Mouse (Mus musculus) ovary, postnatal 14 days (tissue): ENCODE measurements at regions not wholly inside any gene's neighbourhood (a gene's known extent, or its start where the extent isn't known, plus 50 kb on each side); places are given as distances from the start of the nearest gene placed in this dataset.

Experiments
- DNase-seq: peaks from one replicate; pipeline ENCODE4 v3.0.0; 2022; ENCODE audit warnings: low spot score

GRCm38 (mm10) chr6:89006997-89007396, 104.9 kb downstream of the Tpra1 start:
- DNase-seq = no peak

DNA sequence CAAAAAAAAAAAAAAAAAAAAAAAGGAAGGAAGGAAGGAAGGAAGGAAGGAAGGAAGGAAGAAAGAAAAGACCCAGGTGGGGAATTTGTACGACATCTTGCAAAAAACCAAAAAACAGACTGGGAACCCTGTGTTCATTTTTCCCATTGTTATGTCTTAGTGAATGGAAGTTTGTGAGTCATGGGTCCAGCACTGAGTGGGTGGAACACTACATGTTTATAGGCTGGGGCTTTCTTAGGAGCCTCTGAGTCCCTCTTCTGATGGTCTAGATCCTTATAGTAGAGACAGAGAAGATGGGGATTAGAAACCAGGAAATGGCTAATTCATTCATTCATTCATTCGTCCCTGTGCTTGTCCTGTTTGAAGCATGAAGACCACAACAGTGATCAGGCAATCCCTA, 105.5 kb downstream of the Tpra1 start:
- DNase-seq = no peak

DNA sequence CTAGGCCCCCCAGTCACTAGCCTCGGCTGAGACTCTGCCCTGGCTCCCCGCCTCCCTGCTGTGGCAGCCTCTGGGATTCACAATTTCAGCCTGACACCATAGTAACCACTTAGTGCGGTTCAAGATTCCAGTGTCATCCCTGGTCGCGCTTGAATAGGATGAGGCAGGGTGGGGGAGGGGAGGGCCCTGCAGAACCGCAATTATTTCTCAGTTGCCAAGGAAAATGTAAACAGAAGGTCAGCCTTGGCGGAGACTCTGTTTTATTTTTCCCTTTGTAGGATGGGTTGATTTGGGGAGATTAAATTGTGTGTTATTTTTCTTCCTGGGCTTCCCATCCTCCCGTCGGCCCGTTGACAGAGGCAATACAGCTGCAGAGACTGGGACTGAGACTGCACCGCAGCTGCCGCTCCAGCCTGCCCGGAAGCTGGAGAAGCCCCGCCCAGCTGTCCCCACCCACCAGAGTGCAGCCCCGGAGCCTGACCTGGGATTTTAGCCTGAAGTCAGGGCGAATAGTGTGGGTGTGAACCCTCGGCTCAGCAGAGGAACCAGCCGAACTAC, 106.6 kb downstream of the Tpra1 start:
- peak; percentile 21 for DNase-seq

DNA sequence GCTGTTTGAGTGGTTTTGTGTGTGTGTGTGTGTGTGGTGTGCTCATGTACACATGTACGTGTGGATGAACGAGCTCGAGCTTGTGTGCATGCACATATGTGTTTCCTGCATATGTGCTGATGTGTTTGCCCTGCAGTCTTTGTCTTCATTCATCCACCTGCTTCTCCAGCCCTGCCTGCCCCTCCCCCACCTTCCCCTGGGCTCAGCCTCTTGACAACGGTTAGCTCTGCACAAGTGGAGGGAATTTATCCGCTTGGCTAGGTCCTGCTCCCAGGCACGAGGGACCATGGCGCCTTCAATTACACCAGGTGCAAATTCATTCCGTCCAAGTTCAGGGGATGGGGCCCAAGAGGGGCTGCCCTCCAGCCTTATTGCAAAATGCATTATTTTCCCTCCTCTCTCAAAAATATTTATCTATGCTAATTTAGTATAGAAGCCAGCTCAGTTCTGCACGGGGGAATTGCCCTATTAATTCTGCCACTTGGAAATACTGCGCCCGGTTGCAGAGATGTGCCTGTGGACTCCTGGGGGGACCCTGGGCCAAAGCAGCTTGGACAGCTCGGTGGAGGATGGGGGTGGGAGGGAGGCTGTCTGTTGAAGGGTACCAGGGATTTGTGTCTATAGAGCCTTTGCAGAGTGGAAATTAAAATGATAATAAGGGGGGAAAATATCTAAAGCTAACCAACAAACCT, 111.1 kb downstream of the Tpra1 start:
- no peak for DNase-seq

DNA sequence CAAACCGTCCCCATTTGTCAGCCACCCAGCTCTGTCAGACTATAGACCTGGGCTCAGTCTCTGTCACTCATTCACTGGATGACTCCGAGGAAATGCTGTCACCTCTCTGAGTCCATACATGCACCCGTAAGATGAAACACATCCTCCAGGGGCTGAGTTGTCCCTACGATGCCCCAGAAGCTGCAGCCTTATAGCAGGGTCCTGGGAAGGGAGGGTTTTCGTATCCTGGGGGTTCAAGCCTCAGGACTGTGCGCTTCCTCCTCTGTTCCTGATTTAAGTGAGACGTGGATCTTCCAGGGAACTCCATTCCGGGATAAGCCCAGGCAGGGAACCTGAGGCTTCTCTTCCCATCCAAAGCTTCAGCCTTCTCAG, 111.6 kb downstream of the Tpra1 start:
- DNase-seq = no peak

GRCm38 (mm10) chr6:89024101-89024650, 122.1 kb downstream of the Tpra1 start:
- no peak for DNase-seq

GRCm38 (mm10) chr6:89033433-89034298, 131.6 kb downstream of the Tpra1 start:
- no peak for DNase-seq

- no peak for DNase-seq
These were observed 132.4 kb downstream of the Tpra1 start for GRCm38 (mm10) chr6:89034455-89034854.

DNA sequence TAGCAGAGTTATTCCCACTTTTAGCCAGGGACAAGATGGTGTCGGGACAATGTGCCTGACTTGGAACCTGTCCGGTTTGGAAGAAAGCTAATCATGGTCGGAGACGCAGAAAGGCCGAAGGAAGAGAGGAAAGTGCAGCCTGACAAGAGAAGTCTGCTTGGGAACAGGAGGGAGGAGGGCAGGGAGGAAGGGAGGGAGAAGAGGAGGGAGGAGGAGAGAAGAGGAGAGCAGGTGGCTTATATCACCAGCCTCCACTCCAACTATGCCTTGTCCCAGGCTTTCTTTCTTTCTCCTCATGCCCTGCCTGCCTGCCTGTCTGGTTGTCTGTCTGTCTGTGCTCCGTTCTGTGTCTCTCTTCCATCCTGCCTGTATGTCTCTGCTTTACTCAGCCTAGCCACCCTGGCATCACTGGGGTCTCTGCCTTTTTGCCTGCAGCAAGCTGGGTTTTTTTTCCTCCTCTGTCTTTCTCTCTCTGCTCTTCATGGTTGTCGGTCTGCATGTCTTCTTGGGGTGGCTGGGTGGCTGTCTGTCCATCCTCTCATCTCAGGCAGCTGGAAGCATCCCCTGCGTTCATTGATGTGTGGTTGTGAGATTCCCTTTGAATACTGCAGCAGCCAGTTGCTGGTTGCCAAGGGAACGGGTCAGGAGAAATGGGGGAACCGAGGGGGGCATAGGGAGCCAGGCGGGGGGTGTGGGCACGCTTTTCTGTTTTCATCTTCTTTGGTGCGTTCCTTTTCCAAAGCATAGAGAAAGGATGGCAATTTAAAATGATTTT, 133.2 kb downstream of the Tpra1 start:
- DNase-seq = no peak

DNA sequence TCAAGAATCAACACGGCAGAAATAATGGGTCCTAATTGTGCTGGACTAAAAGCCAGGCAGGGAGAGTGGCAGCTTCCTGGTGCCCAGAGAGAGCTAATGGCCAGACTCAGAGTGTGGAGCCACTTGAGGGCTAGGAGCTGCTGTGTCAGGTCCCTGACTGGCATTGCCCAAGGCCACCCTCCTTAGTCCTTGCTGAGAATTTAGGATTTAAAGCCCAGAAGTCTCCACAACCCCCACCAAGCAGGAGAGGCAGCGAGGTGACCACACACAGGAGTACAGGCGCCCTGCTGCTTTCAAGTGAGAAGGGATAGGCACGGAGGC, 133.7 kb downstream of the Tpra1 start:
- DNase-seq = no peak

DNA sequence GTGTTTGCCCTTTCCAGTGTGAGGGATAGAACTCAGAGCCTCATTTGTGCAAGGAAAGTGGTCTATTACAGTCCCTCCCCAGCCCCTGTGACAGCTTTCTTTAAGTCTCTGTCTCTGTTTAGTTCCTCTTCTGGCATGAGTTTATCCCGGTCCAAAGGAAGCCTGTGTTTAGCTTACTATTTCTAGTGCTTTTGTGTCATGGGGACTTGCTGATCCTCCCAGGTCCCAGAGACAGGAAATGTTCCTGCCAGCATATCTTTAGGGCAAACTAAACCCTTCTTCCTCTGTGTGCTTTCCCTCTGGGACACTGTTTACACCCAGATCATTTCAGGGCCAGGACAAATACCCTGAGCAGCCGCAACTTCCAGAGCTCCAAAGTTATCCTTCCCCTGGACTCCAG, 135.3 kb downstream of the Tpra1 start:
- no peak for DNase-seq

GRCm38 (mm10) chr6:89037901-89038300, 135.8 kb downstream of the Tpra1 start:
- DNase-seq = no peak

- DNase-seq = no peak
These were observed 138.9 kb downstream of the Tpra1 start for GRCm38 (mm10) chr6:89040919-89041318.

DNA sequence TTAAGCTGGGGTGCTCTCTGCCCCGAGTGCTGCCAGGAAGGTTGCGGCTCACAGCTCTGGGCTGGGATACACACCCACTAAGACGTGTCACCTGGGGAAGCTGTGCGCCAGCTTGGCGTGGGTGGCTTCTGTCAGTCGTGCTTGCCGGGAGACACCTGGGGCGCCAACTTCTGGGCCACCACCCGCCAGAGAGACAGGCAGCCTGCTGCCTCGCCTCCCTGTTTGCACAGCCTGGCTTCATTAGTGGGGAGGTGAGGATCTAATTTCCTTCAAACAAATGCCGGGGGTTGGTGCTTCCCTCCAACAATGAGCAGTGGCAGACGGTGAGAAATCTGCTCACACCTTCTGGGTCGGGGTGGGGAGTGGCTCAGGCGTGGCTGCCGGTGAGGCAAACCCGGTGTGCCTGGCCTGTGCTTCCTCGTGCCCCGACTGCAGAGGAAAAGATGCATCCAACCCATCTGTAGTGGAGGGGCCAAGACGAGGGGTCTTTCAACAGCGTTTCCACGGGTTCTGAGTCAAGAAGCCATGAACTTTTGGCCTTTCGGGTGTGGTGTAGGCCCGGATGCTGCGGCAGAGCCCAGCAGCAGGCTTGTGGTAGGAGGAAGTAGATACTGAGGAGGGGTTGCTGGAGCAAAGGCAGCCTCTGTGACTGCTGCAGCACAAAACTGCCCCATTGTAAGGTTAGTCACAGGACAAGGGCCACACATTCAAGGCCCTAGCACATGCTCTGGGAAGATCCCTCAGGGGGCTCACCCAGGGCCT, 140.6 kb downstream of the Tpra1 start:
- DNase-seq = no peak

- no peak for DNase-seq
These were observed 143.4 kb downstream of the Tpra1 start for GRCm38 (mm10) chr6:89045436-89045966.

GRCm38 (mm10) chr6:89046476-89046875, 144.4 kb downstream of the Tpra1 start:
- no peak for DNase-seq

DNA sequence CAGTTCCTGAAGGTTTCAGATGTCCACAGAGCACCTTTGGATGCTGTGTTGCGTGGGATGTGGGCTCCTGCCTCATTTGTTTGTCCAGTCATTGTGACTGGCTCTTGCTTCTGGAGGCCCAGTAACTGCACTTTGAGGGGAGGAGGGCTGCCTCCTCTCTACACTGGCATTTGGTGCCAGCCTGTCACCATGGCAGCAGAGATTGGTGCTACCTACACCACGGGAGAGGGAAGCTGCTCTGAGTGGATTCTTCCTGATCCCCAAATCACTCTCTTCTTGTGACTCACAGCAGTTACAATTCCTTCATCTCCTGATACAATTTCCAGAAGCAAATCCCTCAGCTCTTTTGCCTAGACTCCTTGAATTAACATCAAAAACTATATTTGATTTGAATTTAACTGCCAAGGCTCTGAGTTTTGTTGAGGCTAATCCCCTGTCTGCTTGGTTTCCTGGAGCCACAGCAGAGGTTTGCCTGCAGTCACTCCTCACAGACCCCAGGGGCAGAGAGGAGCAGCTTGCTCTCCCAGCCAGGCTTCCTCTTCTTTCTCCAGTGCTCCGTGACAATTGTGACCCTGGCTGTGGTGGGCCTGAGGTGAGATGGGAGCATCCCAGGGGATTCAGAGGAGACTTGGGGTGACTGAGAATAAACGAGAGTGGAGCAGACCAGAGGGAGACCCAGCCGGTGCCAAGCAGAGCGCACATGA, 145.7 kb downstream of the Tpra1 start:
- no peak for DNase-seq

DNA sequence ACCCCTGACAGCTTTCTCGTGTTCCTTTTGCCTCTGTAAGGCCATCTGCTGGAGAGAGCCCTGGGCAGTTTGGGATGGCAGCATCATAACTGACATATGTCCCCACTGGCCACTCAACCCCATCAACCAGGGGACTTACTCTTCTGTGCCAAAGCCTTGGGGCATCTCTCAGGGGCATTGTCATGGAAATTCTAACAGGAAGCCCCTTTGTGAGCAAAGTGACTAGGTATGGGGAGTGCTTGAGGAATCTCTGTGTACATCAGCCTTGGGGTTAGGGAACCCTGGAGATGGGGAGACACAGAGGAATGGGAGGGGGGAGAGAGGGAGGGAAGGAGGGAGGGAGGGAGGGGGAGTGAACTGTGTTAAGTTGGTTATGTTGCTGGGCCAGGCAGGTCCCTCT, 147.2 kb downstream of the Tpra1 start:
- DNase-seq = no peak

GRCm38 (mm10) chr6:89050575-89051270, 148.7 kb downstream of the Tpra1 start:
- DNase-seq = no peak
